Mouse (Mus musculus) ES-E14 (cell line): ENCODE data around the gene Msi2.

Experiments used
- HCFC1 ChIP-seq: IDR thresholded peaks from 2 replicates; pipeline ENCODE4 v1.6.1; 2012; ENCODE audit warnings: low read length, inconsistent platforms, borderline replicate concordance; ENCODE audit not compliant: insufficient read depth
- MAFK ChIP-seq: IDR thresholded peaks from 2 replicates; pipeline ENCODE4 v1.6.1; 2014; ENCODE audit warnings: mild to moderate bottlenecking, low read depth, low read length, inconsistent platforms; ENCODE audit not compliant: insufficient read depth
- ZC3H11A ChIP-seq: IDR thresholded peaks from 2 replicates; pipeline ENCODE4 v1.6.1; 2012; ENCODE audit warnings: low read depth, mild to moderate bottlenecking, inconsistent platforms, low read length, borderline replicate concordance
- ZNF384 ChIP-seq: IDR thresholded peaks from 2 replicates; pipeline ENCODE4 v1.6.1; 2012; ENCODE audit warnings: low read depth, low read length, inconsistent platforms

DNA sequence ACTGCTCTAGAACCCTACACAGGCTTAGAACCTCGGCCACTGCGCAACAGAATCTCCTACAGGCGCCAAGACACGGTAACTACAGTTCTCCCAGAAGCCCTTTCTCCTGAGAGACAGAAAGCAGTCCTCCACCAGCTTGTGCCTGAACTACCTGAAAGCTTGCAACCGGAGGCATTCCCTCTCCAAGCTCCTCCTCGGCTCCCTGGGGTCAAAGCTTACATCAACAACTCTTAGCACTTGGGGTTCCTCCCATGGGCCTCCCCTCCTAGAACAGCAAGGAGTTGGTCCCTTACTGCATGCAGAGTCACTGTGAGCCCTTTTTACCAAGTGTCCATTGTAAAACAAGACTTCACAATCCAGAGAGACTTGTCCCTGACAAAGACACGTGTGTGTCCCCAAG, 49.2 kb downstream of the Msi2 start:
- TF ChIP-seq MAFK (no peak), ZNF384 (no peak), HCFC1 (no peak), ZC3H11A (no peak)
